9 mouse cellular contexts compared by ENCODE assay signal in genomic region chr1:74110932-74111695, GRCm38 (mm10). TPM values are rescaled to one million over a fixed set of nuclear protein-coding genes. Genes with fewer than 3 reads are reported as not detected.
DNase-seq lines count a peak whose midpoint lies in the region; ATAC-seq and TF ChIP-seq lines count a peak whose summit lies in the region.
"Had no signal": no experiment of that assay in that cellular context is flagged by ENCODE, and none has a peak within 500 bp of the region (broad histone marks: within the 10 kb centered on the region; RNA-seq: fewer than 3 reads in every experiment).

No protein-coding gene starts in this region.

- ATAC-seq in lung, embryonic 14.5 days (ENCODE audit: insufficient read depth): peak; percentile 20; the same call in 1 of the 2 replicates
- peak; percentile 93 for ATAC-seq in forebrain, embryonic 11.5 days (replicated peaks; ENCODE audit: low FRiP score)
- ATAC-seq in kidney, postnatal 0 days (replicated peaks; ENCODE audit: low FRiP score, low read depth): peak; percentile 50
- peak; percentile 76 for ATAC-seq in neural tube, embryonic 15.5 days (ENCODE audit: low FRiP score)
- no peak for ATAC-seq in megakaryocyte, adult 5-6 weeks (ENCODE audit: poor library complexity, severe bottlenecking)
- ATAC-seq: Patski had no signal

- H3K27me3 ChIP-seq in lung, embryonic 14.5 days (ENCODE audit: insufficient read depth, low read length): no peaks in the 10 kb centered on the region
- no peaks in the 10 kb centered on the region for H3K27me3 ChIP-seq in forebrain, embryonic 11.5 days (ENCODE audit: control insufficient read depth, insufficient read depth, low read length)
- H3K27me3 ChIP-seq in kidney, postnatal 0 days (ENCODE audit: insufficient read depth, low read length): no peaks in the 10 kb centered on the region
- no peaks in the 10 kb centered on the region for H3K27me3 ChIP-seq in neural tube, embryonic 15.5 days (replicated peaks)
- H3K27me3 ChIP-seq: Patski had no signal

- WGBS in lung, embryonic 14.5 days: 22% methylated on average over 8 of the region's 8 CpGs
- 4% methylated on average over 8 of the region's 8 CpGs for WGBS in forebrain, embryonic 11.5 days
- 27% methylated on average over 8 of the region's 8 CpGs for WGBS in kidney, postnatal 0 days
- WGBS in neural tube, embryonic 15.5 days: 9% methylated on average over 8 of the region's 8 CpGs

- no peaks in the 10 kb centered on the region for H3K36me3 ChIP-seq in lung, embryonic 14.5 days (ENCODE audit: insufficient read depth)
- H3K36me3 ChIP-seq in forebrain, embryonic 11.5 days (ENCODE audit: control insufficient read depth, insufficient read depth, low read length): no peaks in the 10 kb centered on the region
- no peaks in the 10 kb centered on the region for H3K36me3 ChIP-seq in kidney, postnatal 0 days (ENCODE audit: insufficient read depth, low read length)
- H3K36me3 ChIP-seq in neural tube, embryonic 15.5 days: no peaks in the 10 kb centered on the region

- no peak overlapping the region for H3K4me2 ChIP-seq in lung, embryonic 14.5 days
- H3K4me2 ChIP-seq in forebrain, embryonic 11.5 days (ENCODE audit: low read depth, low read length, severe bottlenecking): peak overlapping the region; percentile 11; the same call in 1 of the 2 replicates
- no peak overlapping the region for H3K4me2 ChIP-seq in kidney, postnatal 0 days (ENCODE audit: low read length)
- no peak overlapping the region for H3K4me2 ChIP-seq in neural tube, embryonic 15.5 days

- intact Hi-C loops in left cerebral cortex, adult 2 months (cut with DNase I): no loop called here

- TF ChIP-seq CTCF in lung, embryonic 14.5 days (IDR thresholded peaks at IDR 0.05; ENCODE audit: low read depth): no peak
- TF ChIP-seq CTCF in kidney, postnatal 0 days (IDR thresholded peaks at IDR 0.05; ENCODE audit: low read depth): no peak
- TF ChIP-seq CTCF in left cerebral cortex, adult 2 months (IDR thresholded peaks at IDR 0.05): no peak

- H3K27ac ChIP-seq in lung, embryonic 14.5 days (ENCODE audit: low read depth): no peak overlapping the region
- H3K27ac ChIP-seq in forebrain, embryonic 11.5 days (ENCODE audit: low read depth, low read length): peak overlapping the region; percentile 58
- peak overlapping the region; percentile 47 for H3K27ac ChIP-seq in kidney, postnatal 0 days
- peak overlapping the region; percentile 67 for H3K27ac ChIP-seq in neural tube, embryonic 15.5 days (replicated peaks)
- H3K27ac ChIP-seq in left cerebral cortex, adult 2 months: no peak overlapping the region

- peaks cover 10% of the 10 kb centered on the region for H3K4me1 ChIP-seq in lung, embryonic 14.5 days (ENCODE audit: insufficient read depth)
- peaks cover 24% of the 10 kb centered on the region for H3K4me1 ChIP-seq in forebrain, embryonic 11.5 days (replicated peaks; ENCODE audit: control insufficient read depth, insufficient read depth, low read length)
- peaks cover 18% of the 10 kb centered on the region for H3K4me1 ChIP-seq in kidney, postnatal 0 days (replicated peaks; ENCODE audit: insufficient read depth, low read length)
- H3K4me1 ChIP-seq in neural tube, embryonic 15.5 days: peaks cover 29% of the 10 kb centered on the region

- no peaks in the 10 kb centered on the region for H3K9me3 ChIP-seq in lung, embryonic 14.5 days (ENCODE audit: low read depth, low read length)
- H3K9me3 ChIP-seq in forebrain, embryonic 11.5 days (ENCODE audit: control insufficient read depth, low read length): no peaks in the 10 kb centered on the region
- no peaks in the 10 kb centered on the region for H3K9me3 ChIP-seq in kidney, postnatal 0 days (replicated peaks; ENCODE audit: low read length)
- H3K9me3 ChIP-seq in neural tube, embryonic 15.5 days (replicated peaks): no peaks in the 10 kb centered on the region

- peak; percentile 49 for DNase-seq in lung, embryonic 14.5 days
- DNase-seq in lung, postnatal 10 days: no peak
- DNase-seq in forebrain, embryonic 11.5 days (ENCODE audit: low spot score): peak; percentile 82
- peak; percentile 68 for DNase-seq in kidney, postnatal 0 days (ENCODE audit: low spot score)
- DNase-seq in left cerebral cortex, adult 2 months (ENCODE audit: extremely low spot score in 1 of 2, low spot score in 2 of 2): no peak
- no peak for DNase-seq in cerebellum, adult 9-11 months

- no peak overlapping the region for H3K4me3 ChIP-seq in lung, embryonic 14.5 days (ENCODE audit: low read depth, low read length)
- no peak overlapping the region for H3K4me3 ChIP-seq in forebrain, embryonic 11.5 days (ENCODE audit: low read depth, low read length)
- no peak overlapping the region for H3K4me3 ChIP-seq in kidney, postnatal 0 days (replicated peaks; ENCODE audit: low read depth, low read length)
- H3K4me3 ChIP-seq in neural tube, embryonic 15.5 days (replicated peaks): no peak overlapping the region
- H3K4me3 ChIP-seq in left cerebral cortex, adult 2 months: no peak overlapping the region

- no peak overlapping the region for H3K9ac ChIP-seq in lung, embryonic 14.5 days
- peak overlapping the region; percentile 16; the same call in 1 of the 2 replicates for H3K9ac ChIP-seq in forebrain, embryonic 11.5 days (ENCODE audit: low read length)
- H3K9ac ChIP-seq in kidney, postnatal 0 days (ENCODE audit: low read depth, low read length): no peak overlapping the region
- H3K9ac ChIP-seq in neural tube, embryonic 15.5 days (replicated peaks): no peak overlapping the region

RNA-seq across cellular contexts. Expression of gene Tns1, which starts 13.1 kb away (rescaled TPM):
- 87.9 and 95.2 TPM in 2 replicates for polyA plus RNA-seq in lung, embryonic 14.5 days (2014; fragmentation: Nextera tagmentation; extraction: Ambion mirVana)
- 15.6 and 17.1 TPM in 2 replicates for polyA plus RNA-seq in forebrain, embryonic 11.5 days (2014; fragmentation: Nextera tagmentation; extraction: Ambion mirVana)
- 65.4 and 71.8 TPM in 2 replicates for polyA plus RNA-seq in kidney, postnatal 0 days (2015; fragmentation: Nextera tagmentation; extraction: Ambion mirVana)
- polyA plus RNA-seq in neural tube, embryonic 15.5 days (2015; fragmentation: Nextera tagmentation; extraction: Ambion mirVana): 13.3 and 20.6 TPM in 2 replicates
- total RNA-seq in left cerebral cortex, adult 2 months (2021): 10 to 100 TPM; 43.5 to 46.4 TPM
- 4.9 and 5.5 TPM in 2 replicates for total RNA-seq in megakaryocyte, adult 5-6 weeks (2015)
- total RNA-seq in megakaryocyte, adult 5-6 weeks (2017): 2.9 and 3.2 TPM in 2 replicates

RNA-seq across cellular contexts. Expression of gene Rufy4, which starts 14.2 kb away (rescaled TPM):
- polyA plus RNA-seq in lung, embryonic 14.5 days (2014; fragmentation: Nextera tagmentation; extraction: Ambion mirVana): 0.26 and 0.39 TPM in 2 replicates
- 0.24 and 0.27 TPM in 2 replicates for polyA plus RNA-seq in forebrain, embryonic 11.5 days (2014; fragmentation: Nextera tagmentation; extraction: Ambion mirVana)
- 0.07 and 0.18 TPM in 2 replicates for polyA plus RNA-seq in kidney, postnatal 0 days (2015; fragmentation: Nextera tagmentation; extraction: Ambion mirVana)
- 0.18 and 0.37 TPM in 2 replicates for polyA plus RNA-seq in neural tube, embryonic 15.5 days (2015; fragmentation: Nextera tagmentation; extraction: Ambion mirVana)
- under 1 TPM in 1 of 2 experiments, not detected in 1; 0.19 TPM for total RNA-seq in left cerebral cortex, adult 2 months (2021)
- 0.25 and 0.38 TPM in 2 replicates for total RNA-seq in megakaryocyte, adult 5-6 weeks (2015)
- total RNA-seq in megakaryocyte, adult 5-6 weeks (2017): 1.1 and 2.5 TPM in 2 replicates

RNA-seq across cellular contexts. Expression of gene Cxcr2, which starts 42.7 kb away (rescaled TPM):
- polyA plus RNA-seq in lung, embryonic 14.5 days (2014; fragmentation: Nextera tagmentation; extraction: Ambion mirVana): 0.05 TPM in 1 of 2 replicates, not detected in the other
- polyA plus RNA-seq in forebrain, embryonic 11.5 days (2014; fragmentation: Nextera tagmentation; extraction: Ambion mirVana): 0.12 and 0.17 TPM in 2 replicates
- 0.30 and 0.51 TPM in 2 replicates for polyA plus RNA-seq in kidney, postnatal 0 days (2015; fragmentation: Nextera tagmentation; extraction: Ambion mirVana)
- polyA plus RNA-seq in neural tube, embryonic 15.5 days (2015; fragmentation: Nextera tagmentation; extraction: Ambion mirVana): 0.05 and 0.13 TPM in 2 replicates
- total RNA-seq in left cerebral cortex, adult 2 months (2021): not detected
- total RNA-seq in megakaryocyte, adult 5-6 weeks (2015): 63.7 and 72.6 TPM in 2 replicates
- 77.3 and 107 TPM in 2 replicates for total RNA-seq in megakaryocyte, adult 5-6 weeks (2017)

Comparison
In these comparisons a context has a peak if more than half of its experiments do, and no peak if none do; other contexts are left out.
1. DNase-seq: peak in lung, embryonic 14.5 days (single experiment), forebrain, embryonic 11.5 days (single experiment) and kidney, postnatal 0 days (single experiment); none in lung, postnatal 10 days (single experiment), left cerebral cortex, adult 2 months (0 of 2) and cerebellum, adult 9-11 months (single experiment).
2. H3K27ac ChIP-seq: peak in forebrain, embryonic 11.5 days (single experiment), kidney, postnatal 0 days (single experiment) and neural tube, embryonic 15.5 days (single experiment); none in lung, embryonic 14.5 days (single experiment) and left cerebral cortex, adult 2 months (single experiment).